Mouse (Mus musculus) lung, postnatal 0 days (tissue): Measurements from ENCODE around the gene Plekhb2. TPM values are rescaled to one million over a fixed set of nuclear protein-coding genes. Genes with fewer than 3 reads are reported as not detected.

Experiments
- ATAC-seq: fragments of 200-750 bp; cut with Nextera tagmentation; 2 replicates; pipeline ENCODE4 v1.8.0; 2017; ENCODE audit warnings: moderate library complexity
- DNase-seq: peaks from one replicate; pipeline ENCODE4 v3.0.0-alpha.2; 2016; ENCODE audit warnings: low spot score
- H3K27ac ChIP-seq: fragments of 300-500 bp; sonication (generic); 2 replicates; pipeline ENCODE4 v1.5.1; 2014; ENCODE audit warnings: antibody characterized with exemption, mild to moderate bottlenecking, low read length, mixed read lengths
- H3K27me3 ChIP-seq: fragments of 300-500 bp; sonication (generic); replicated peaks from 2 replicates; pipeline ENCODE4 v1.6.1; 2014; ENCODE audit warnings: low read length, mixed read lengths; ENCODE audit not compliant: insufficient read depth
- H3K36me3 ChIP-seq: fragments of 300-500 bp; sonication (generic); 2 replicates; pipeline ENCODE4 v1.6.1; 2014; ENCODE audit warnings: low read length, mixed read lengths; ENCODE audit not compliant: insufficient read depth
- H3K4me1 ChIP-seq: fragments of 300-500 bp; sonication (generic); 2 replicates; pipeline ENCODE4 v1.6.1; 2014; ENCODE audit warnings: antibody characterized with exemption, low read depth, low read length, mixed read lengths; ENCODE audit not compliant: insufficient read depth
- H3K4me2 ChIP-seq: fragments of 300-500 bp; sonication (generic); replicated peaks from 2 replicates; pipeline ENCODE4 v1.6.1; 2014; ENCODE audit warnings: low read depth, mild to moderate bottlenecking, low read length, moderate library complexity, mixed read lengths
- H3K4me3 ChIP-seq: fragments of 300-500 bp; sonication (generic); 2 replicates; pipeline ENCODE4 v1.5.1; 2014; ENCODE audit warnings: low read depth, low read length
- H3K9ac ChIP-seq: fragments of 300-500 bp; sonication (generic); replicated peaks from 2 replicates; pipeline ENCODE4 v1.6.1; 2014; ENCODE audit warnings: low read depth, mild to moderate bottlenecking
- H3K9me3 ChIP-seq: fragments of 300-500 bp; sonication (generic); 2 replicates; pipeline ENCODE4 v1.6.1; 2016; ENCODE audit warnings: low read length, mixed read lengths
- CTCF ChIP-seq: IDR thresholded peaks from 2 replicates; pipeline ENCODE4 v1.5.1; 2016; ENCODE audit warnings: antibody characterized with exemption, mild to moderate bottlenecking
- EP300 ChIP-seq: IDR thresholded peaks from 2 replicates; pipeline ENCODE4 v1.6.1; 2016; ENCODE audit warnings: antibody characterized with exemption, mild to moderate bottlenecking, control low read depth
- WGBS: fragments of 180-500 bp; shearing (Covaris S2); extraction: QIAGEN DNeasy Blood & Tissue Kit; methylation state at CpG from one replicate; pipeline ENCODE4 v1.1.7; 2014; 5-methylcytosine and 5-hydroxymethylcytosine counted together
- polyA plus RNA-seq: library from polyadenylated mRNA; unstranded; fragments of >200 nt; fragmentation: Nextera tagmentation; extraction: Ambion mirVana; gene quantifications from 2 replicates; pipeline ENCODE4 v1.2.1, GENCODE M21; 2015

The Plekhb2 gene
- polyA plus RNA-seq, 1 experiment from 2014 or later, result 71.1 TPM

- Histone ChIP-seq H3K4me1 (peaks cover under 1% of the 10 kb centered on the region; the same call in 1 of the 2 replicates), H3K9ac (no peak overlapping the region), H3K9me3 (no peaks in the 10 kb centered on the region), H3K27me3 (no peaks in the 10 kb centered on the region), H3K36me3 (no peaks in the 10 kb centered on the region; the same call in 1 of the 2 replicates), H3K27ac (no peak overlapping the region), H3K4me3 (no peak overlapping the region), H3K4me2 (no peak overlapping the region)
- WGBS, result 86% methylated on average over 3 of the region's 3 CpGs
- DNase-seq, result no peak
- TF ChIP-seq EP300 (no peak), CTCF (no peak)
- ATAC-seq, result no peak
Measured at GRCm38 (mm10) chr1:34859761-34860160, 10.0 kb downstream of the Plekhb2 start.

DNA sequence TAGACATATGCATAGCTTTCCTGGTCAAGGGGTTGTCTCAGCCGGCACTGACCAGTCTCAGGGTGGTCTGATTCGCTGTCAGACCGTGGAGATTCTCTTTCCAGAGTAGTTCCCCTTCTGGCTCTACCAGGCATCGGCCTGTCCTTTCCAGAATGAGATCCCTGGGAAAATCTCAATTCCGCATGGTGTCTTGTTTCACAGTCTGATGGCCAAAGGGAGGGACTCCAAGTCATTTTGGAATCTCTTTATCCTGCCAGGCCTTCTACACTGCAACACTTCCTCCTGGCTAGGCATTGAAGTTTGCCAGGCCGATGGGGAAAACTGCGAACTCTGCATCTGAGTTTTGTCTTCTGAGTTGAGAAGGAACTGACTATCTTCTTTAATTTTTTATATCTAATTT lies 10.4 kb downstream of the Plekhb2 start:
- DNase-seq, result no peak
- Histone ChIP-seq H3K4me1 (peaks cover 3% of the 10 kb centered on the region; the same call in 1 of the 2 replicates), H3K27ac (no peak overlapping the region), H3K4me3 (no peak overlapping the region), H3K27me3 (no peaks in the 10 kb centered on the region), H3K4me2 (no peak overlapping the region), H3K9ac (no peak overlapping the region), H3K36me3 (no peaks in the 10 kb centered on the region; the same call in 1 of the 2 replicates), H3K9me3 (no peaks in the 10 kb centered on the region)
- TF ChIP-seq CTCF, result no peak
- TF ChIP-seq EP300, result no peak
- 90% methylated on average over 7 of the region's 7 CpGs for WGBS
- ATAC-seq, result no peak

DNA sequence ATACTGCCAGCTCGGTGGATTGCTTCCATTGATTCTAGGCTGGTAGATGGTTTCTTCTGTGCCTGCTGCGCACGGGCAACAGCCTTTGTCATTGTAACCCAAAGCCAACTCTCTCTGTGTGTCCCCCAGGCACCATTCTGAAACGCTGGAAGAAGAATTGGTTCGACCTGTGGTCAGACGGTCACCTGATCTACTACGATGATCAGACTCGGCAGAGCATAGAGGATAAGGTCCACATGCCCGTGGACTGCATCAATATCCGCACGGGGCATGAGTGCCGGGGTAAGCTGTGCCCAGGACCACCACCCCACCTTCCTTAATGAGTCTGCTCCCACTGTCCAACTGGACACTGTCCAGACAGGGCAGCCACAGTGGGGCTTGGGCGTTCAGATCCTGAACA lies 13.1 kb downstream of the Plekhb2 start:
- Histone ChIP-seq H3K36me3 (no peaks in the 10 kb centered on the region; the same call in 1 of the 2 replicates), H3K27me3 (no peaks in the 10 kb centered on the region), H3K9me3 (no peaks in the 10 kb centered on the region), H3K4me3 (no peak overlapping the region), H3K4me2 (no peak overlapping the region), H3K9ac (no peak overlapping the region), H3K4me1 (peaks cover 3% of the 10 kb centered on the region; the same call in 1 of the 2 replicates), H3K27ac (0 out of 2 replicates have a peak overlapping the region, but pooled peaks have one; percentile 43)
- DNase-seq, result no peak
- no peak for ATAC-seq
- TF ChIP-seq CTCF (no peak), EP300 (no peak)
- 97% methylated on average over 13 of the region's 13 CpGs for WGBS

- Histone ChIP-seq H3K27me3 (no peaks in the 10 kb centered on the region), H3K27ac (0 out of 2 replicates have a peak overlapping the region, but pooled peaks have one; percentile 43), H3K4me1 (peaks cover 3% of the 10 kb centered on the region; the same call in 1 of the 2 replicates), H3K9me3 (no peaks in the 10 kb centered on the region), H3K9ac (no peak overlapping the region), H3K4me2 (no peak overlapping the region), H3K4me3 (no peak overlapping the region), H3K36me3 (no peaks in the 10 kb centered on the region; the same call in 1 of the 2 replicates)
- ATAC-seq (no peak), DNase-seq (no peak)
- TF ChIP-seq CTCF, result no peak
- TF ChIP-seq EP300, result no peak
- 79% methylated on average over 7 of the region's 7 CpGs for WGBS
Measured at GRCm38 (mm10) chr1:34863323-34863722, 13.5 kb downstream of the Plekhb2 start.

- H3K9me3 ChIP-seq, result no peaks in the 10 kb centered on the region
- peak; percentile 81 for DNase-seq
- peak overlapping the region; percentile 77 for H3K27ac ChIP-seq
- no peak overlapping the region for H3K4me2 ChIP-seq
- peak; percentile 88 for ATAC-seq
- 30% methylated on average over 7 of the region's 7 CpGs for WGBS
- no peaks in the 10 kb centered on the region for H3K27me3 ChIP-seq
- H3K36me3 ChIP-seq, result no peaks in the 10 kb centered on the region; the same call in 1 of the 2 replicates
- H3K9ac ChIP-seq, result no peak overlapping the region
- H3K4me1 ChIP-seq, result peaks cover 3% of the 10 kb centered on the region; the same call in 1 of the 2 replicates
- H3K4me3 ChIP-seq, result no peak overlapping the region
- TF ChIP-seq EP300 (peak; percentile 96), CTCF (no peak)
Measured at GRCm38 (mm10) chr1:34864243-34864642, 14.5 kb downstream of the Plekhb2 start.

DNA sequence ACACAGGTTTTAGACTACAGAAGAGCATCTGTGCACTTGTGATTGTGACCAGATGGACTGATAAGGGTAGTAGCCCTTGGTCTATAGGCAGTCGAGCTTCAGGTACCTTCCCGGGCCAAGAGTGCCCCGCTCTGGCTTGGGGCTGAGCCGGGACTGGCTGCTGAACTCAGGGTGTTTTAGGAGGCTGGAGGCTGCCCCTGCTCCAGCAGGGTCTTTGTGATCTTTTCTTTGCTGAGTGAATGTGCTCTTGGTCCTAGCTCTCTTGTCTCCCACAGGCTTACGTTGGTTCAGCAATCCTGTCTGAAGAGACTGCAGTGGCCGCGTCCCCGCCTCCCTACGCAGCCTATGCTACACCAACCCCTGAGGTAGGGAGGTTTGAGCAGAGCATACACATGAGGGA lies 16.1 kb downstream of the Plekhb2 start:
- H3K27me3 ChIP-seq, result no peaks in the 10 kb centered on the region
- H3K4me1 ChIP-seq, result peaks cover 3% of the 10 kb centered on the region; the same call in 1 of the 2 replicates
- no peak overlapping the region for H3K4me2 ChIP-seq
- DNase-seq (no peak), ATAC-seq (no peak)
- H3K9ac ChIP-seq, result no peak overlapping the region
- WGBS, result 83% methylated on average over 8 of the region's 9 CpGs
- TF ChIP-seq EP300, result no peak
- TF ChIP-seq CTCF, result no peak
- no peak overlapping the region for H3K4me3 ChIP-seq
- no peaks in the 10 kb centered on the region for H3K9me3 ChIP-seq
- H3K27ac ChIP-seq, result no peak overlapping the region
- H3K36me3 ChIP-seq, result no peaks in the 10 kb centered on the region; the same call in 1 of the 2 replicates
